Mouse (Mus musculus): ENCODE measurements at regions not wholly inside any gene's neighbourhood (a gene's known extent, or its start where the extent isn't known, plus 50 kb on each side); places are given as distances from the start of the nearest gene placed in this dataset.

GRCm38 (mm10) chr1:147138176-147138575, 643.6 kb downstream of the Brinp3 start:
- no peak for TF ChIP-seq CHD2 (IDR thresholded peaks at IDR 0.05; ENCODE audit: low read depth, low read length)
- no peak for TF ChIP-seq MAFK (IDR thresholded peaks at IDR 0.05; ENCODE audit: insufficient read depth, low read depth, low read length)
- TF ChIP-seq ZC3H11A (IDR thresholded peaks at IDR 0.05; ENCODE audit: borderline replicate concordance, low read depth, low read length) = no peak
- TF ChIP-seq HCFC1 (IDR thresholded peaks at IDR 0.05; ENCODE audit: borderline replicate concordance, insufficient read depth, low read length) = no peak
- no peak for TF ChIP-seq ZNF384 (IDR thresholded peaks at IDR 0.05; ENCODE audit: low read depth, low read length)

Measured in ES-E14 (cell line).